Mouse (Mus musculus) G1E (cell line): ENCODE data around the gene Ubn1. TPM values are rescaled to one million over a fixed set of nuclear protein-coding genes. Genes with fewer than 3 reads are reported as not detected.

ENCODE experiments used
- ATAC-seq: 2 replicates; pipeline ENCODE4 v1.8.0; 2016; ENCODE audit warnings: mild to moderate bottlenecking; ENCODE audit not compliant: insufficient number of reproducible peaks, poor library complexity, low FRiP score, severe bottlenecking; ENCODE audit errors: extremely low read depth
- DNase-seq: peaks from one replicate; pipeline ENCODE4 v3.0.0; 2012; ENCODE audit warnings: low spot score
- H3K27me3 ChIP-seq: 2 replicates; pipeline ENCODE4 v1.6.1; 2012; ENCODE audit warnings: mild to moderate bottlenecking, low read length, inconsistent platforms; ENCODE audit not compliant: insufficient read depth
- H3K36me3 ChIP-seq: replicated peaks from 2 replicates; pipeline ENCODE3; 2012; ENCODE audit warnings: mild to moderate bottlenecking, inconsistent platforms
- H3K4me1 ChIP-seq: 2 replicates; pipeline ENCODE4 v1.6.1; 2012; ENCODE audit warnings: low read depth, low read length, inconsistent platforms, mixed read lengths; ENCODE audit not compliant: insufficient read depth
- H3K4me3 ChIP-seq: 2 replicates; pipeline ENCODE4 v1.5.1; 2012; ENCODE audit warnings: low read depth, mild to moderate bottlenecking, inconsistent platforms, low read length, moderate library complexity, mixed read lengths
- H3K9me3 ChIP-seq: replicated peaks from 2 replicates; pipeline ENCODE4 v1.6.1; 2012; ENCODE audit warnings: inconsistent platforms
- CTCF ChIP-seq: IDR thresholded peaks from 2 replicates; pipeline ENCODE4 v1.5.1; 2012; ENCODE audit warnings: low read depth, low read length, inconsistent platforms, mixed read lengths
- GATA1 ChIP-seq: IDR thresholded peaks from 2 replicates; pipeline ENCODE4 v1.6.1; 2012; ENCODE audit warnings: borderline replicate concordance, low read length, inconsistent platforms, mixed read lengths
- GATA2 ChIP-seq: IDR thresholded peaks from 2 replicates; pipeline ENCODE4 v1.6.1; 2012; ENCODE audit warnings: low read depth, low read length, inconsistent platforms, borderline replicate concordance
- POLR2AphosphoS5 ChIP-seq: IDR thresholded peaks from 2 replicates; pipeline ENCODE4 v1.6.1; 2012; ENCODE audit warnings: low read depth, low read length, inconsistent platforms; ENCODE audit not compliant: insufficient replicate concordance
- TAL1 ChIP-seq: conservative IDR thresholded peaks from 2 replicates; pipeline ENCODE4 v1.6.1; 2012; ENCODE audit warnings: low read depth, low read length, inconsistent platforms, mixed read lengths
- polyA plus RNA-seq: library from polyadenylated mRNA; stranded (reverse); fragments of >175 nt; gene quantifications from 2 replicates; pipeline ENCODE4 v1.2.3, GENCODE M21; 2012
- total RNA-seq, 2 experiments: library from RNA; stranded (forward) in 1 of 2; stranded (reverse) in 1 of 2; fragments of 200-1000 nt in 1 of 2; fragments of >200 nt in 1 of 2; fragmentation: Nextera tagmentation in 1 of 2; gene quantifications; 2 replicates each; pipeline ENCODE4 v1.2.3; 2014 to 2017

Ubn1 gene
- total and polyA plus RNA-seq, 3 experiments, result 16.5 to 69.8 (median 55.9) TPM

GRCm38 (mm10) chr16:5134623-5135330, 84.9 kb downstream of the Ubn1 start:
- DNase-seq (no peak), ATAC-seq (no peak)
- no peaks in the 10 kb centered on the region for H3K9me3 ChIP-seq
- H3K4me3 ChIP-seq, result no peak overlapping the region; the same call in 1 of the 2 replicates
- peaks cover 23% of the 10 kb centered on the region; the same call in 1 of the 2 replicates for H3K27me3 ChIP-seq
- no peaks in the 10 kb centered on the region for H3K4me1 ChIP-seq
- TF ChIP-seq GATA2, result no peak
- TF ChIP-seq TAL1, result no peak
- TF ChIP-seq POLR2AphosphoS5, result no peak
- H3K36me3 ChIP-seq, result no peaks in the 10 kb centered on the region

GRCm38 (mm10) chr16:5135551-5136261, 85.8 kb downstream of the Ubn1 start:
- DNase-seq (no peak), ATAC-seq (no peak)
- H3K36me3 ChIP-seq, result no peaks in the 10 kb centered on the region
- H3K9me3 ChIP-seq, result no peaks in the 10 kb centered on the region
- H3K27me3 ChIP-seq, result peaks cover 23% of the 10 kb centered on the region; the same call in 1 of the 2 replicates
- TF ChIP-seq GATA2, result no peak
- no peak for TF ChIP-seq CTCF
- no peak for TF ChIP-seq GATA1
- TF ChIP-seq POLR2AphosphoS5, result no peak
- no peak for TF ChIP-seq TAL1
- no peak overlapping the region for H3K4me3 ChIP-seq
- H3K4me1 ChIP-seq, result no peaks in the 10 kb centered on the region

Other genes starting within 250 kb of the Ubn1 start
- gene 4930562C15Rik, start 214.6 kb upstream of the Ubn1 start, total RNA-seq (2014; fragmentation: Nextera tagmentation), result not detected in 2 replicates
- gene 4930562C15Rik, start 214.6 kb upstream of the Ubn1 start, total RNA-seq (2017), result 0.06 and 0.16 TPM in 2 replicates
- not detected in 2 replicates for gene 4930562C15Rik, start 214.6 kb upstream of the Ubn1 start, polyA plus RNA-seq
- gene Ubald1, start 169.7 kb upstream of the Ubn1 start, total RNA-seq (2014; fragmentation: Nextera tagmentation), result 58.9 and 70.4 TPM in 2 replicates
- gene Ubald1, start 169.7 kb upstream of the Ubn1 start, total RNA-seq (2017), result 6.9 and 7.2 TPM in 2 replicates
- gene Ubald1, start 169.7 kb upstream of the Ubn1 start, polyA plus RNA-seq, result 189 and 228 TPM in 2 replicates
- gene Mgrn1, start 163.8 kb upstream of the Ubn1 start, total RNA-seq (2014; fragmentation: Nextera tagmentation), result 30.4 and 32.1 TPM in 2 replicates
- 16.1 and 18.6 TPM in 2 replicates for gene Mgrn1, start 163.8 kb upstream of the Ubn1 start, total RNA-seq (2017)
- gene Mgrn1, start 163.8 kb upstream of the Ubn1 start, polyA plus RNA-seq, result 19.3 and 22.5 TPM in 2 replicates
- 21.7 and 23.1 TPM in 2 replicates for gene Nudt16l1, start 111.3 kb upstream of the Ubn1 start, total RNA-seq (2014; fragmentation: Nextera tagmentation)
- gene Nudt16l1, start 111.3 kb upstream of the Ubn1 start, total RNA-seq (2017), result 20.5 and 21.6 TPM in 2 replicates
- gene Nudt16l1, start 111.3 kb upstream of the Ubn1 start, polyA plus RNA-seq, result 37.8 and 42.9 TPM in 2 replicates
- 32.2 and 36.6 TPM in 2 replicates for gene Anks3, start 85.9 kb upstream of the Ubn1 start, total RNA-seq (2014; fragmentation: Nextera tagmentation)
- gene Anks3, start 85.9 kb upstream of the Ubn1 start, total RNA-seq (2017), result 17.5 and 27.5 TPM in 2 replicates
- 24.2 and 24.4 TPM in 2 replicates for gene Anks3, start 85.9 kb upstream of the Ubn1 start, polyA plus RNA-seq
- gene Sept12, start 52.2 kb upstream of the Ubn1 start, total RNA-seq (2014; fragmentation: Nextera tagmentation), result not detected in 2 replicates
- 0.05 TPM in 1 of 2 replicates, not detected in the other for gene Sept12, start 52.2 kb upstream of the Ubn1 start, total RNA-seq (2017)
- 0.07 TPM in 1 of 2 replicates, not detected in the other for gene Sept12, start 52.2 kb upstream of the Ubn1 start, polyA plus RNA-seq
- not detected in 2 replicates for gene Smim22, start 42.8 kb upstream of the Ubn1 start, total RNA-seq (2014; fragmentation: Nextera tagmentation)
- gene Smim22, start 42.8 kb upstream of the Ubn1 start, total RNA-seq (2017), result not detected in 2 replicates
- gene Smim22, start 42.8 kb upstream of the Ubn1 start, polyA plus RNA-seq, result not detected in 2 replicates
- 41.0 and 51.0 TPM in 2 replicates for gene Rogdi, start 36.5 kb upstream of the Ubn1 start, total RNA-seq (2014; fragmentation: Nextera tagmentation)
- gene Rogdi, start 36.5 kb upstream of the Ubn1 start, total RNA-seq (2017), result 4.1 and 4.7 TPM in 2 replicates
- gene Rogdi, start 36.5 kb upstream of the Ubn1 start, polyA plus RNA-seq, result 33.3 and 70.0 TPM in 2 replicates
- 65.1 and 79.1 TPM in 2 replicates for gene Glyr1, start 194 bp upstream of the Ubn1 start, total RNA-seq (2014; fragmentation: Nextera tagmentation)
- 103 and 118 TPM in 2 replicates for gene Glyr1, start 194 bp upstream of the Ubn1 start, total RNA-seq (2017)
- gene Glyr1, start 194 bp upstream of the Ubn1 start, polyA plus RNA-seq, result 16.8 and 25.9 TPM in 2 replicates
- not detected in 2 replicates for gene Ppl, start 82.4 kb downstream of the Ubn1 start, total RNA-seq (2014; fragmentation: Nextera tagmentation)
- 0.06 and 0.11 TPM in 2 replicates for gene Ppl, start 82.4 kb downstream of the Ubn1 start, total RNA-seq (2017)
- not detected in 2 replicates for gene Ppl, start 82.4 kb downstream of the Ubn1 start, polyA plus RNA-seq
- gene Sec14l5, start 97.1 kb downstream of the Ubn1 start, total RNA-seq (2014; fragmentation: Nextera tagmentation), result not detected in 2 replicates
- under 0.01 and 0.11 TPM in 2 replicates for gene Sec14l5, start 97.1 kb downstream of the Ubn1 start, total RNA-seq (2017)
- not detected in 2 replicates for gene Sec14l5, start 97.1 kb downstream of the Ubn1 start, polyA plus RNA-seq
- gene Nagpa, start 154.0 kb downstream of the Ubn1 start, total RNA-seq (2014; fragmentation: Nextera tagmentation), result 9.7 and 12.3 TPM in 2 replicates
- 31.3 and 31.6 TPM in 2 replicates for gene Nagpa, start 154.0 kb downstream of the Ubn1 start, total RNA-seq (2017)
- gene Nagpa, start 154.0 kb downstream of the Ubn1 start, polyA plus RNA-seq, result 21.6 and 22.0 TPM in 2 replicates
- not detected in 2 replicates for gene AU021092, start 172.2 kb downstream of the Ubn1 start, total RNA-seq (2014; fragmentation: Nextera tagmentation)
- not detected in 2 replicates for gene AU021092, start 172.2 kb downstream of the Ubn1 start, total RNA-seq (2017)
- not detected in 2 replicates for gene AU021092, start 172.2 kb downstream of the Ubn1 start, polyA plus RNA-seq
- 13.4 and 16.7 TPM in 2 replicates for gene Alg1, start 183.6 kb downstream of the Ubn1 start, total RNA-seq (2014; fragmentation: Nextera tagmentation)
- 19.6 and 20.2 TPM in 2 replicates for gene Alg1, start 183.6 kb downstream of the Ubn1 start, total RNA-seq (2017)
- 4.3 and 5.3 TPM in 2 replicates for gene Alg1, start 183.6 kb downstream of the Ubn1 start, polyA plus RNA-seq
- gene Eef2kmt, start 205.9 kb downstream of the Ubn1 start, total RNA-seq (2014; fragmentation: Nextera tagmentation), result 21.2 and 29.9 TPM in 2 replicates
- 20.3 and 24.5 TPM in 2 replicates for gene Eef2kmt, start 205.9 kb downstream of the Ubn1 start, total RNA-seq (2017)
- gene Eef2kmt, start 205.9 kb downstream of the Ubn1 start, polyA plus RNA-seq, result 2.7 and 3.6 TPM in 2 replicates